Mouse (Mus musculus): ENCODE data around the gene Sgms1. TPM values are rescaled to one million over a fixed set of nuclear protein-coding genes. Genes with fewer than 3 reads are reported as not detected.
"Not testable (repeated sequence)": the region's sequence is repeated elsewhere in the genome, so short reads cannot be mapped to it uniquely, and the experiment has no call there.

The Sgms1 gene
- total RNA-seq, 2 experiments from 2014 or later = 47.5 to 59.8 TPM

DNA sequence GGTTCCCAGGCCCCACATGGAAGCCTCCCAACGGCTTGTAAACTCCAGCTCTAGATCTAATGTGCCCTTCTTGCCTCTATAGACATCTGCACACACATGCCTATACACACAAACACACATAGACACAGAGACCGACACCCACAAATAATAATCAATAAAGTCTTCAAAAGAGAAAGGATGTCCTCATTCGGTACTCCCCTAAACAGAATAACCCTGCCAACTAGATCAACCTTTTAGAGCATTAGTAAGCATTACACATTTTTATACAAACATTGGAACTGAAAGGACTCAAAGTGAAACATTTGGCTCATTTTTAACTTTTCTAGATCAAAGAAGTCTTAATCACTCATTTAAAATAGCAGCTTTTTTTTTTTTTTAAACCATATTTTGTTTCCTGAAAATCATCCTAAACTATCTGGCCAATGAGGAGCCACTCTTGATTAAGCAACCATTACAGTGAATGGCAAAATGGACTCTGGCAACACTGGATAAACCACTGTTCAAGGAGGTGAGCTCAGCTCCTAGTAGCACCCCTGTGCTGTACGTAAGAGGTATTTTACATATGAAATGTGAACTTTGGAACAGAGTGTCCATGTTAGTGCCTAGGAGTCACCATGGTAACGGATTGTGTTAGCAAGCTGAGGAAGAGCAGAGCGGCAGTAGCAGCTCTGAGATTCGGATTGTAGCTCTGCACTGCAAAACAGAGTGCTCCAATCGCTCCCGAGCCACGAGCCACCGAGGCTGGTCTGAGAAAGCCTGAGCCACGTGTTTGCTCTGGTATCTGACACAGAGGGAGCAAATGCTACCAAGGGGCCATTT is 30.6 kb downstream of the Sgms1 start:
- peak; percentile 32 to 67 for DNase-seq (ENCODE audit: low spot score in 2 of 2)

- DNase-seq (ENCODE audit: low spot score in 2 of 2) = not testable (repeated sequence)
Observed at GRCm38 (mm10) chr19:32358011-32358410, 31.5 kb downstream of the Sgms1 start.

DNA sequence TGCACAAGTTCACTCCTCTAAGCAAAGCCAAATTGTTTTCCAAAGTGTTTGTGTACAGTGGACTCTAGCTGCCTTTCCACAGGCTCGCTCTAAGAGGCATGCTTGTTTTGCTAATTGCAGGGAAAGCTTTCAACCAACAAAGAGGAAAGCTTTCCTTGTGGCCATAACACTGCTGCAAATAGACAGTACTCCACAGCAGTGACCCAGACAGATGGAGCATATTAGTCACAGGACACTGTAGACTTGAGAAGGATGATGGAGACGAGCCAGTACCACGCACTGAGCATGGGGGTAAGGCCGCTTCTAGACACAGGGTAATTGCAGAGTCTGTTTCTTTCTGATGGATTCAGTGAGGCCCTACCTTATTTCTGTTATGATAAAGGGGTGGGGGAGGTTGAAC is 33.3 kb downstream of the Sgms1 start:
- DNase-seq (ENCODE audit: low spot score in 2 of 2) = no peak

GRCm38 (mm10) chr19:32353447-32353846 is 36.1 kb downstream of the Sgms1 start:
- no peak for DNase-seq (ENCODE audit: low spot score in 2 of 2)

GRCm38 (mm10) chr19:32348955-32349654 is 40.4 kb downstream of the Sgms1 start:
- DNase-seq (ENCODE audit: low spot score in 2 of 2) = no peak

DNA sequence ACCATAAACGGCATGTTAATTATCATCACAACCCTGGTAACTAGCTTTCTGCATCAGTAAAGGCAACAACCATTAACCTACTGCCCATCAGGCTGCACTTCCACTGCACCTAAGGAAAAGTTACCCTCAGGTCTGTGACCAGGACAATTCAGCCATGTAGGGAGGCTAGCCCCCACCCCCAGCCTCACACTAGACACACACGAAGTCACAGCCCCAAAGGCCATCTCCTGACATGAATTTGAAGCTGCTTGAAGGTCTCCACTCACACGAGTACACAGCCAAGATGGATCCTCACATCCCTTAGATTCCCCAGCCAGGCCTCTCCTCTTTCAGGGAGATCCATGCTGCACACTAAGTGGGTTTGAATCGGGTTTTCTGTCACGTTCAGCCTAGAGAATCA is 42.0 kb downstream of the Sgms1 start:
- no peak for DNase-seq (ENCODE audit: low spot score in 2 of 2)

DNA sequence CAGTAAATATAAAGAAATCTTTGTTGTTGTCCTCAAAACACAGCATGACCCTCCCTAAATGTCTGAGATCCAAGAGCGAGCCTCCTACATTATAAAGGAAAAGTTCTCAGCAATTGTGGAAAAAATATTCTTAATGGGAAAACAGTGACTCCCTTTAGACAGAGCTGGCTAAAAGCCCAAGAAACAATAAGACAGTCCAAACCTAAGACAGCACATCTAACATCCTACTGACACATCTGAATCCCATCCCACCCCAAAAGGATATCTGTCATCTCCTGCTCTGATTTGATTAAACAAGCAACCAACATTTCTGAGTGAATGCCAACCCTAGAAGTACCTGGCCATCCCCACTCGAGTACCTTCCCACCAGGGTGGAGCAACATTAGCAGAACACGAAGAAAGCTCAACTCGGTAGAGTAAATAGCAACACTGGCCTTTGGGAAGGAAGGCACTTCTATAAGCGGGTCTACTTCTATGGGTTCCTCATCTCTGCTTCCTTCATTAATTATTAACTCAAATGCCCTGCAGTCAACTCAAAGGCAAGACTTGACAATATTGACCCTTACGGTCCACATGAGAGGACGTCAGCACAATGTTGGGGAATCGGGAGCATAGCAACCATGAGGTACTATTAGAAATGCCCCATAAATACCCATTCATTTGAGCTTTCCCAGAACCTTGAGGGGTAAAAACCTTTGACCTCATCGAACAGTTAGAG is 42.7 kb downstream of the Sgms1 start:
- no peak for DNase-seq (ENCODE audit: low spot score in 2 of 2)

DNA sequence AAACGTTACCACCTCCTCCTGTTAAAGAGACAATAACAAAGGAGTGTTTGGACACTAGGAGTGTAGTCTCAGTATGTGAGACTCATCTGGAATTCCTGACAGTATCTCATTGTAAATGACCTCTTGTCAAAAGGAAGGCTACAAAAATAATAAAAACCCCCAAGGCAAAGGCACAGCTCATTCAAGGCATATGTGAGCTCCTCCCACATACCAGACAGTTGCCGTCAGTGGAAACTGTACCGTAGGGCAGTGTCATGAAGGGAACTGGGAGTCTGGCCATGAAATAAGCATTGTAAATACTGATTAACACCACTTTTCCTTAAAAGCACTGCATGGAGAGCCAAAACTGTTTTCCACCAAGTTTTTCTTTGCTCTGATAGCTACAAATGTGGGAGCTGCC is 43.3 kb downstream of the Sgms1 start:
- DNase-seq (ENCODE audit: low spot score in 2 of 2) = peak; percentile 23 to 66

DNA sequence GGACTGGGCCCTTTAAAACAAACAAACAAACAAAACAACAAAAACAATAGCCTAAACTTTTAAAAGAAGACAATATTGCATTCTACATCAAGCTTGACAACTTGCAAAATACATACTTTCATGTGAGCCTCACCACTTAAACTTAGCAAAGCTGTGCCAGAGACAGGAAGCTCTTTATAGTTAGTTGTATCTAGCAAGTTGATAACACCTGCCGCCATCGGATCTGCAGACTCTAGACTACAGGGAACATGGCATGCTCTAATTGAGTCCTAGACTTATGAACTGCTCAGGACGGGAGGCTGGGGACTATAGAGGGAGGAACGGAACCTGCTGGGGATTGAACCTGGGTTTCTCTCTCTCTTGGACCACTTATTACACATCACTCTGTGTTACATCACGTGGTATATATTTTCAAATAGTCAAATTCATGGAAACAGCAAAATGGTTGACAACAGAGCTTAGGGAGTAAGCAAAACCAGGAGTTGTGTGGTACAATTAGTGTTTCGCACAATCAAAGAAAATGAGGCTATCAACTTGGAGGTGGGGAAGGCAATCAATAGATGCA is 44.3 kb downstream of the Sgms1 start:
- DNase-seq (ENCODE audit: low spot score in 2 of 2) = no peak

DNA sequence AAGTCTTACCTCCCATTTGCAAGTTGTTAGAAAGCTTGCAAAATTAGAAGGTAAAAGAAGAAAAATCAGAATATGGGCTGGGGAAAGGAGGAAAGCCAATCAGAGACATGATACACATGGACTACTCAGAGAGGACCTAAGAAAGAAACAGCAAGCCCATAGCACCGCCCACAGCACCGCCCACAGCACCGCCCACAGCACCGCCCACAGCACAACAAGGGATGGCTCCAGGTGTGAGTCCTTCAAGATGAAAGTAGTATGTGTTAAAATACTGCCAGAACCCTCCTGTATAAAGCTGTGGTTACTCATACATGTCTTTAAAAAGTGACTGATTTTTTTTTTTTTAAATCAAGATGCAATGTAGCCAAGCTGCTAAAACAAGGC is 44.8 kb downstream of the Sgms1 start:
- no peak for DNase-seq (ENCODE audit: low spot score in 2 of 2)

GRCm38 (mm10) chr19:32343937-32344737 is 45.4 kb downstream of the Sgms1 start:
- peak in 1 of 2 experiments; percentile 32 for DNase-seq (ENCODE audit: low spot score in 2 of 2)

DNA sequence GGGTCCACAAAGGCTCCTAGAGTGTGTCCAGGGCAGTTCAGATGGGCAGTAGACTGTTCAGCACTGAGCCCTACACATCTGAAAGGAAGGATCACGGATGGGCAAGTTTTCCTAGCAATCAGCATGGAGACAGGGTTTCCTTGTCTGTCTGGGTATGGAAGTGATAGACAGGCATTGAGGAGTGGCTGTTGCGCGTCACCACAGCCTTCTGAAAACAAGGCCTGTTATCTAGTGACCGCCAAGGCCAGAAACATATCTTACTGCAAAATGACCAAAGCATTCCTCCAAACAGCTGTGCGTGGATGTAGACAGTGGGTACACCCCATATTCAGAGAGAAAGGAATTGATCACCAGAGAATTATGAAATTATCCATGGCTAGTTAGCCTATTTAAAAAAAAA is 47.1 kb downstream of the Sgms1 start:
- no peak for DNase-seq (ENCODE audit: low spot score in 2 of 2)

- peak in 1 of 2 experiments; percentile 29 for DNase-seq (ENCODE audit: low spot score in 2 of 2)
Observed at GRCm38 (mm10) chr19:32341091-32341490, 48.4 kb downstream of the Sgms1 start.

DNA sequence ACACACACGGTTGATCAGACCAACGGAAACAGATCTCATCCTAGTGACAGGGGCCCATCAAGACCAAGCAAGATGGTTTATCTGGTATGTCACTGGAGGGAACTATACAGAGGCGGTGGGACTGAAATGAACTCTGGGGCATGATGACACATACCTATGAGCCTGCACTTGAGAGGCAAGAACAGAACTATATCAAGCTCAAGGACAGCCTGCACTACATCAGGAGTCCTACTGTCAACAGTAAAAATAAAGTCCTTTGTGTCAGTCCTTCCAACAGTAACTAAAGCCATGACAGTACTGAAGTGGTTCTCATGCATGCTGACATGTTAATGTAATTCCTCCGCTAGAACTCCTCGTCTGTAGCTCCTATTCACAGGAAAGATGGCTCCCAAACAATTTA is 49.3 kb downstream of the Sgms1 start:
- DNase-seq (ENCODE audit: low spot score in 2 of 2) = no peak

DNA sequence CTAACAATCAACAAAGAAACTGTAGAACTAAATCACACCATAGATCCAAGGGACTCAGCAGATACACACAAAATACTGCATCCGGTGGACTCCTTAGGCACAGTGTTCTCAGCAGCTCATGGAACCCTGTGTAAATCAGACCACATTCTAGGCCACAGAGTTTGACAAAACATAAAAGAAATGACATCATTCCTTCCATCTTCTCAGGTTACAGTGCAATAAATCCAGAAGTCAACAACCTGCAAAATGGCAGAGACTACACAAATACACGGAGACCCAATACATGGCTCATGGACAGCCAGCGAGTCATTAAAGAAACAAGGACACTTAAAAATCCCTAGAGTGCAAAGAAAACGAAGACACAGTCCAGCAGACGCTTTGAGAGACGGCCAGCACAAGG is 51.8 kb downstream of the Sgms1 start:
- DNase-seq (ENCODE audit: low spot score in 2 of 2) = no peak

- DNase-seq (ENCODE audit: low spot score in 2 of 2) = no peak
Observed at GRCm38 (mm10) chr19:32334751-32335150, 54.8 kb downstream of the Sgms1 start.

- DNase-seq (ENCODE audit: low spot score in 2 of 2) = no peak
Observed at GRCm38 (mm10) chr19:32333544-32333943, 56.0 kb downstream of the Sgms1 start.

GRCm38 (mm10) chr19:32332779-32333460 is 56.6 kb downstream of the Sgms1 start:
- DNase-seq (ENCODE audit: low spot score in 2 of 2) = no peak

DNA sequence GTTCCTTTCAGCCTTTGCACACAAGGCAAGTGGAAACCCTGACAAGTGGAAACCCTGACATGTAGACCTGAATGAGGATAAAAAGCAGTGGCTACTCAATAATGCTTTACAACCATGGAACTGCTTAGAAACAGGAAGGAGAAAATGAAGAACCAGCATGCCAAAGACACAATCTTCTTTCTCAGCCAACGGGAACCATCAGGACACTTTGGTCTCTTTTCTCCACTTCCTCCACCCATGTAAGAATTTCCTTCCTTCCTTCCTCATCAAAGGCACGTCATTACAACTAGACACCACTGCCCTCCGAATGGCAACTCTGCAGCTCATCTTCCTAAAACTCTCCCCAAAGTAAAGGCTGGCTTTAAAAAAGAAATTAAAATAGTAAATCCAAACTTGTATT is 59.3 kb downstream of the Sgms1 start:
- DNase-seq (ENCODE audit: low spot score in 2 of 2) = no peak

GRCm38 (mm10) chr19:32329511-32329910 is 60.0 kb downstream of the Sgms1 start:
- no peak for DNase-seq (ENCODE audit: low spot score in 2 of 2)
